Mouse (Mus musculus) ES-E14 (cell line): ENCODE measurements around the gene Hrh1. TPM values are rescaled to one million over a fixed set of nuclear protein-coding genes. Genes with fewer than 3 reads are reported as not detected.

Experiments
- DNase-seq: peaks from one replicate; pipeline ENCODE4 v3.0.0-alpha.2; 2013; ENCODE audit warnings: low read depth, low spot score
- H3K27ac ChIP-seq: 2 replicates; pipeline ENCODE4 v1.5.1; 2012; ENCODE audit warnings: low read depth, mild to moderate bottlenecking, low read length, moderate library complexity, mixed read lengths; ENCODE audit not compliant: poor library complexity, insufficient read depth, severe bottlenecking
- H3K36me3 ChIP-seq: 2 replicates; pipeline ENCODE4 v1.6.1; 2012; ENCODE audit warnings: mild to moderate bottlenecking, low read length, moderate library complexity, mixed read lengths; ENCODE audit not compliant: control insufficient read depth, poor library complexity, insufficient read depth, severe bottlenecking
- H3K4me1 ChIP-seq, 2 experiments: fragments of 150-350 bp in 1 of 2; sonication (generic) in 1 of 2; 2 replicates each; pipeline ENCODE4 v1.6.1; 2012; ENCODE audit warnings: low read length in 2 of 2, mild to moderate bottlenecking in 1 of 2, mixed read lengths in 1 of 2; ENCODE audit not compliant: control insufficient read depth in 2 of 2, insufficient read depth in 2 of 2, poor library complexity in 1 of 2
- H3K4me3 ChIP-seq, 2 experiments: fragments of 150-350 bp in 1 of 2; sonication (generic) in 1 of 2; 2 replicates each; pipeline ENCODE4 v1.5.1; 2012; ENCODE audit warnings: low read length in 2 of 2, low read depth in 1 of 2, mild to moderate bottlenecking in 1 of 2, mixed read lengths in 1 of 2; ENCODE audit not compliant: insufficient read depth in 1 of 2, poor library complexity in 1 of 2, severe bottlenecking in 1 of 2
- H3K9ac ChIP-seq: 2 replicates; pipeline ENCODE4 v1.6.1; 2012; ENCODE audit warnings: low read depth, mild to moderate bottlenecking, low read length, mixed read lengths; ENCODE audit not compliant: poor library complexity, insufficient read depth, severe bottlenecking
- H3K9me3 ChIP-seq: fragments of 150-350 bp; sonication (generic); 2 replicates; pipeline ENCODE4 v1.6.1; 2012; ENCODE audit warnings: low read depth, mild to moderate bottlenecking, low read length; ENCODE audit not compliant: control insufficient read depth, insufficient read depth
- CHD2 ChIP-seq: IDR thresholded peaks from 2 replicates; pipeline ENCODE4 v1.6.1; 2014; ENCODE audit warnings: mild to moderate bottlenecking, low read depth, low read length, inconsistent platforms
- HCFC1 ChIP-seq: IDR thresholded peaks from 2 replicates; pipeline ENCODE4 v1.6.1; 2012; ENCODE audit warnings: low read length, inconsistent platforms, borderline replicate concordance; ENCODE audit not compliant: insufficient read depth
- MAFK ChIP-seq: IDR thresholded peaks from 2 replicates; pipeline ENCODE4 v1.6.1; 2014; ENCODE audit warnings: mild to moderate bottlenecking, low read depth, low read length, inconsistent platforms; ENCODE audit not compliant: insufficient read depth
- ZC3H11A ChIP-seq: IDR thresholded peaks from 2 replicates; pipeline ENCODE4 v1.6.1; 2012; ENCODE audit warnings: low read depth, mild to moderate bottlenecking, inconsistent platforms, low read length, borderline replicate concordance
- ZNF384 ChIP-seq: IDR thresholded peaks from 2 replicates; pipeline ENCODE4 v1.6.1; 2012; ENCODE audit warnings: low read depth, low read length, inconsistent platforms
- in situ Hi-C, 2 experiments: fragments of 600-800 bp; cut with MboI; formaldehyde crosslinking; loops; one replicate each; pipeline ENCODE4 v1.15.1; 2025; ENCODE audit warnings: low sequenced_read_pairs in 2 of 2, inconsistent platforms in 1 of 2; ENCODE audit not compliant: unreplicated experiment in 2 of 2
- total RNA-seq: library from RNA; depleted of rRNA; stranded (reverse); fragments of 300-350 nt; gene quantifications from 2 replicates; pipeline ENCODE4 v1.2.3, GENCODE M21; 2012

Hrh1 gene
- total RNA-seq, 1 experiment = 0.94 TPM

GRCm38 (mm10) chr6:114428831-114429230, 31.1 kb downstream of the Hrh1 start:
- no peak overlapping the region for H3K27ac ChIP-seq
- no peak for TF ChIP-seq ZNF384
- no peak for TF ChIP-seq CHD2
- no peak for TF ChIP-seq ZC3H11A
- no peak for TF ChIP-seq MAFK
- no peak for TF ChIP-seq HCFC1
- H3K9ac ChIP-seq = no peak overlapping the region
- in situ Hi-C loops = loop anchor here in 1 of 2 experiments (25.0 kb wide), 1 partner anchor 258 kb away; no protein-coding TSS in a partner anchor
- peaks cover 0 to 3% of the 10 kb centered on the region in 2 experiments; a peak in 1 of 4 replicates for H3K4me1 ChIP-seq
- no peak for DNase-seq
- no peaks in the 10 kb centered on the region for H3K36me3 ChIP-seq
- no peak overlapping the region for H3K4me3 ChIP-seq
- no peaks in the 10 kb centered on the region for H3K9me3 ChIP-seq

GRCm38 (mm10) chr6:114432591-114432990, 34.9 kb downstream of the Hrh1 start:
- no peak overlapping the region for H3K9ac ChIP-seq
- peaks cover 0 to 3% of the 10 kb centered on the region in 2 experiments; a peak in 1 of 4 replicates for H3K4me1 ChIP-seq
- DNase-seq = no peak
- H3K36me3 ChIP-seq = no peaks in the 10 kb centered on the region
- H3K9me3 ChIP-seq = no peaks in the 10 kb centered on the region
- H3K27ac ChIP-seq = no peak overlapping the region
- in situ Hi-C loops = loop anchor here in 1 of 2 experiments (25.0 kb wide), 1 partner anchor 255 kb away; no protein-coding TSS in a partner anchor
- no peak overlapping the region for H3K4me3 ChIP-seq
- TF ChIP-seq CHD2 (no peak), ZNF384 (no peak), ZC3H11A (no peak)

DNA sequence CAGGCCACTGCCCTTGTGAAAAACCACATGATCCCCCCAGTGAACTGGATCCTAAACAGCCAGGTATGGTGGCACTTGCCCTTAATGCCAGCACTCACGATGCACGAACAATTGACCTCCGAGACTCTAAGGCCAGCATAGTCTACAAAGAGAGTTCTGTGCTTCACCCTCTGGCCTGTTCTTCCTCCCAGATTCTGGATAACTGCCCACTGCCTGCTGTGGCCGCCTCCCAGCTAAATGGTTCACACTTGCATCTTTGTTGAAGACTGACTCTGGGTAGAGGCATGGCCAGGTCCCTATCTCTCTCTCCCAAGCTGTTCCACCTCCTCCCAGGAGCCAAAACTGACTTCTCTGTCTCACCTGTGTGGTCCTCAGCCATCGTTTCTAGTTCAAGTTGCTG, 36.8 kb downstream of the Hrh1 start:
- H3K27ac ChIP-seq = no peak overlapping the region
- no peak overlapping the region for H3K9ac ChIP-seq
- H3K9me3 ChIP-seq = no peaks in the 10 kb centered on the region
- H3K4me3 ChIP-seq = no peak overlapping the region
- no peak for DNase-seq
- no peaks in the 10 kb centered on the region for H3K36me3 ChIP-seq
- no peak for TF ChIP-seq ZNF384
- TF ChIP-seq MAFK = no peak
- TF ChIP-seq HCFC1 = no peak
- TF ChIP-seq CHD2 = no peak
- no peak for TF ChIP-seq ZC3H11A
- H3K4me1 ChIP-seq = peaks cover 0 to 3% of the 10 kb centered on the region in 2 experiments; a peak in 1 of 4 replicates
- in situ Hi-C loops = loop anchor here in 1 of 2 experiments (25.0 kb wide), 1 partner anchor 253 kb away; no protein-coding TSS in a partner anchor

DNA sequence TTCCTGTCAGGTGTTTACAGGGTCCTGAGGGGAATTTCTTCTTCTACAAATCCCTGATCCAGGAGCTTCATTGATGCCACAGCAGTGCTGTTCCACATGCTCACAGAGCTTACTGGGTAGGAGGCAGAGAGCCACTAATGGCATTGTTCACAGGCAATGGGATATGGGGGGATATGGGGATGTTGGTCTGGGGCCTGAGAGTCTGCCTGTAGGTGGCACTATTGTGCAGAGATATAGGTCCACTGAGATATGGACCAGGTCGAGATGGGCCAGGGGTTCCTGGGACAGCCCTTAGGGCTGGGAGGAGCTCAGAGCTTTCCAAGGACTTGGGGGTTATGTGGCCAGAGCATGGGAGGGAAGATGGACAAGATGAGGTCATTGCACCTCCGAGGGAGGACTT, 42.6 kb downstream of the Hrh1 start:
- Histone ChIP-seq H3K4me1 (no peaks in the 10 kb centered on the region), H3K9me3 (no peaks in the 10 kb centered on the region), H3K9ac (no peak overlapping the region), H3K4me3 (no peak overlapping the region), H3K27ac (no peak overlapping the region), H3K36me3 (no peaks in the 10 kb centered on the region)
- TF ChIP-seq ZC3H11A (no peak), HCFC1 (no peak), ZNF384 (no peak), MAFK (no peak)
- in situ Hi-C loops = loop anchor here in 1 of 2 experiments (25.0 kb wide), 1 partner anchor 247 kb away; no protein-coding TSS in a partner anchor
- DNase-seq = peak; percentile 4

- Histone ChIP-seq H3K4me3 (no peak overlapping the region), H3K9me3 (no peaks in the 10 kb centered on the region), H3K27ac (no peak overlapping the region), H3K36me3 (no peaks in the 10 kb centered on the region), H3K9ac (no peak overlapping the region), H3K4me1 (no peaks in the 10 kb centered on the region)
- TF ChIP-seq HCFC1 = no peak
- no peak for TF ChIP-seq MAFK
- TF ChIP-seq CHD2 = no peak
- no peak for TF ChIP-seq ZC3H11A
- in situ Hi-C loops = loop anchor here in 1 of 2 experiments (25.0 kb wide), 1 partner anchor 246 kb away; no protein-coding TSS in a partner anchor
- no peak for DNase-seq
These were observed 43.2 kb downstream of the Hrh1 start for GRCm38 (mm10) chr6:114440788-114441453.
